Comparison of ENCODE assay signal across 8 mouse cellular contexts in the genomic region with DNA sequence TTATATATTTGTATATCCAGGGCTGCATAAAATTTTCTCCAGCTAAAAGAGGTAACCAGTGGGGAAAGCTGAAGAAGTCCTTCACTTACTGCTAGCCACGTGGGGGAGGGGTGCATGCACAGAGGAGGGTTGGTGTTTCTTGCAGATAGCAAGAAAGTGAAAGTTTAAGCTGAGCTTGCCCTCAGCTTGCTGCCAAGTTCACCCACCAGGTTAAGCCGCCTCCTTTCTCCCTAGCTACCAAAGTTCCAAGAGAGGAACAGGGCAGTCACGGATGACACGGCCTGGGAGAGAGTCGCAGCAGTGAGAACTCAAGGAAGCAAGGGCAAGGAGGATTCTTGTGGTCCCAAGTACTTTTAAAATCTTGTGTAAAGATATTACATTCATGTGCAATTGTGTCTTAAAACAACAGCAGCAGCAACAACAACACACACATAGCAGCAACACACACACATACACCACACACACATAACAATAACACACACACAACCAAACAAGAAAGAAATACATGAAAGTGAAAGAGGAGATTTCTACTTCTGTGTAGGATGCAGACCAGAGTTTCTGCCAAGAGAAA. TPM values are rescaled to one million over a fixed set of nuclear protein-coding genes. Genes with fewer than 3 reads are reported as not detected.
DNase-seq lines count a peak whose midpoint lies in the region; ATAC-seq and TF ChIP-seq lines count a peak whose summit lies in the region.

No protein-coding gene starts in this region.

- intact Hi-C loops in gastrocnemius, postnatal 36 days (cut with DNase I): loop anchor here (5.0 kb wide), 1 partner anchor 44 kb away; no protein-coding TSS in a partner anchor

- WGBS in liver, embryonic 13.5 days (ENCODE audit: insufficient replicate concordance): 17% methylated on average over 5 of the region's 5 CpGs
- 68% methylated on average over 5 of the region's 5 CpGs for WGBS in hindbrain, embryonic 13.5 days

- H3K27me3 ChIP-seq in MEL (ENCODE audit: control insufficient read depth in 1 of 2, insufficient read depth in 2 of 2, low read length in 2 of 2): no peaks in the 10 kb centered on the region
- H3K27me3 ChIP-seq in liver, embryonic 13.5 days: no peaks in the 10 kb centered on the region
- H3K27me3 ChIP-seq in hindbrain, embryonic 13.5 days: no peaks in the 10 kb centered on the region

- DNase-seq in 416B (ENCODE audit: low read depth): peak; percentile 69
- peak; percentile 19 for DNase-seq in MEL (ENCODE audit: low read depth, low spot score)
- peak; percentile 61 for DNase-seq in induced T-regulatory cell, adult 2 months (ENCODE audit: low read depth)
- DNase-seq in liver, embryonic 13.5 days: peak; percentile 37
- DNase-seq in testis, postnatal 14 days (ENCODE audit: low spot score): peak; percentile 21
- DNase-seq in gastrocnemius, postnatal 36 days: no peak
- DNase-seq in cerebellum, postnatal 25 days: no peak

- H3K27ac ChIP-seq in MEL (ENCODE audit: control insufficient read depth, low read depth, low read length): no peak overlapping the region
- H3K27ac ChIP-seq in liver, embryonic 13.5 days: peak overlapping the region; percentile 74
- H3K27ac ChIP-seq in hindbrain, embryonic 13.5 days: no peak overlapping the region

- ATAC-seq in liver, embryonic 13.5 days (ENCODE audit: low read depth): no peak
- ATAC-seq in hindbrain, embryonic 13.5 days (ENCODE audit: low FRiP score): no peak

- 0 out of 4 replicates have a peak, but pooled peaks have one; percentile 16 to 18 for TF ChIP-seq EP300 in MEL (IDR thresholded peaks at IDR 0.05; ENCODE audit: low read depth in 1 of 2, low read length in 2 of 2)

- no peak for TF ChIP-seq POLR2A in MEL (IDR thresholded peaks at IDR 0.05; ENCODE audit: control insufficient read depth in 1 of 2, insufficient read depth in 1 of 2, low read depth in 1 of 2, low read length in 2 of 2, poor library complexity in 1 of 2)

- H3K79me2 ChIP-seq in MEL (ENCODE audit: control insufficient read depth, insufficient read depth, low read length, poor library complexity): no peaks in the 10 kb centered on the region

- H3K4me3 ChIP-seq in MEL (ENCODE audit: control insufficient read depth in 1 of 2, insufficient read depth in 1 of 2, low read depth in 2 of 2, low read length in 2 of 2): no peak overlapping the region
- peak overlapping the region; percentile 36 for H3K4me3 ChIP-seq in liver, embryonic 13.5 days (replicated peaks)
- no peak overlapping the region for H3K4me3 ChIP-seq in hindbrain, embryonic 13.5 days

- TF ChIP-seq RAD21 in MEL (IDR thresholded peaks at IDR 0.05; ENCODE audit: low read depth, low read length): no peak

- H3K36me3 ChIP-seq in MEL (ENCODE audit: control insufficient read depth in 1 of 2, insufficient read depth in 2 of 2, low read length in 2 of 2): peaks cover 0 to 6% of the 10 kb centered on the region in 2 experiments; a peak in 2 of 4 replicates
- H3K36me3 ChIP-seq in liver, embryonic 13.5 days: no peaks in the 10 kb centered on the region
- no peaks in the 10 kb centered on the region for H3K36me3 ChIP-seq in hindbrain, embryonic 13.5 days

- H3K9ac ChIP-seq in MEL (ENCODE audit: control insufficient read depth, low read depth, low read length, poor library complexity, severe bottlenecking): no peak overlapping the region
- peak overlapping the region; percentile 60 for H3K9ac ChIP-seq in liver, embryonic 13.5 days
- H3K9ac ChIP-seq in hindbrain, embryonic 13.5 days: no peak overlapping the region

- H3K4me2 ChIP-seq in liver, embryonic 13.5 days: peak overlapping the region; percentile 66
- H3K4me2 ChIP-seq in hindbrain, embryonic 13.5 days: no peak overlapping the region

- TF ChIP-seq CTCF in MEL (IDR thresholded peaks at IDR 0.05 in 2 of 3, conservative IDR thresholded peaks at IDR 0.05 in 1 of 3; ENCODE audit: control insufficient read depth in 1 of 3, insufficient read depth in 1 of 3, low read depth in 2 of 3, low read length in 3 of 3, poor library complexity in 1 of 3, severe bottlenecking in 1 of 3): no peak

- H3K9me3 ChIP-seq in MEL (replicated peaks; ENCODE audit: insufficient read depth, low read length): no peaks in the 10 kb centered on the region
- H3K9me3 ChIP-seq in liver, embryonic 13.5 days (replicated peaks): no peaks in the 10 kb centered on the region
- 0 out of 2 replicates have a peak, but pooled peaks cover 3% of the 10 kb centered on the region for H3K9me3 ChIP-seq in hindbrain, embryonic 13.5 days

- H3K4me1 ChIP-seq in MEL (ENCODE audit: control insufficient read depth in 1 of 2, insufficient read depth in 2 of 2, low read length in 2 of 2): peaks cover 0 to 9% of the 10 kb centered on the region in 2 experiments; a peak in 2 of 4 replicates
- H3K4me1 ChIP-seq in liver, embryonic 13.5 days (replicated peaks): peaks cover 47% of the 10 kb centered on the region
- H3K4me1 ChIP-seq in hindbrain, embryonic 13.5 days (replicated peaks): 0 out of 2 replicates have a peak, but pooled peaks cover 12% of the 10 kb centered on the region

TF ChIP-seq in MEL, 35 proteins besides CTCF, POLR2A, EP300 and RAD21:
- TF ChIP-seq ZNF384 (IDR thresholded peaks at IDR 0.05; ENCODE audit: low read depth, low read length) (no peak), BHLHE40 (IDR thresholded peaks at IDR 0.05; ENCODE audit: borderline replicate concordance, low read depth, low read length) (no peak), RCOR1 (IDR thresholded peaks at IDR 0.05; ENCODE audit: low read depth, low read length) (no peak), ZMIZ1 (IDR thresholded peaks at IDR 0.05; ENCODE audit: low read depth, low read length) (no peak), JUND (IDR thresholded peaks at IDR 0.05; ENCODE audit: low read depth, low read length) (no peak), CHD1 (IDR thresholded peaks at IDR 0.05; ENCODE audit: low read depth, low read length) (no peak), UBTF (IDR thresholded peaks at IDR 0.05; ENCODE audit: borderline replicate concordance, insufficient read depth, low read depth, low read length) (no peak), CHD2 (IDR thresholded peaks at IDR 0.05; ENCODE audit: low read length) (no peak; the same call in 1 of the 2 replicates), MYB (IDR thresholded peaks at IDR 0.05; ENCODE audit: low read depth, low read length) (no peak), POLR2AphosphoS2 (IDR thresholded peaks at IDR 0.05; ENCODE audit: low read length) (no peak), NELFE (IDR thresholded peaks at IDR 0.05; ENCODE audit: low read depth, low read length) (no peak), TAL1 (IDR thresholded peaks at IDR 0.05; ENCODE audit: low read length) (no peak), SIN3A (IDR thresholded peaks at IDR 0.05; ENCODE audit: low read length) (no peak), MAX (IDR thresholded peaks at IDR 0.05; ENCODE audit: low read length) (no peak), TCF12 (IDR thresholded peaks at IDR 0.05; ENCODE audit: low read depth, low read length) (no peak), HCFC1 (IDR thresholded peaks at IDR 0.05; ENCODE audit: low read depth, low read length) (no peak), MEF2A (IDR thresholded peaks at IDR 0.05; ENCODE audit: extremely low read depth, insufficient replicate concordance, low read depth, low read length, poor library complexity, severe bottlenecking) (no peak)
TF ChIP-seq in MEL: peak in this region for 0.

RNA-seq across cellular contexts. Expression of gene Klf3, which starts 57.8 kb away (rescaled TPM):
- total RNA-seq in MEL (2012; rRNA removed): 7.1 and 8.4 TPM in 2 replicates
- polyA plus RNA-seq in MEL (2012; ENCODE audit: insufficient read depth in 1 of 2, insufficient read length in 2 of 2, low read depth in 1 of 2, low replicate concordance in 2 of 2, missing spikeins in 1 of 2): 10 to 100 TPM; 39.7 to 72.2 TPM
- 73.2 and 78.4 TPM in 2 replicates for polyA plus RNA-seq in liver, embryonic 13.5 days (2015; fragmentation: Nextera tagmentation; extraction: Ambion mirVana)
- 10 to 100 TPM; 16.4 to 18.0 TPM for total RNA-seq in gastrocnemius, postnatal 36 days (2021)
- polyA plus RNA-seq in hindbrain, embryonic 13.5 days (2015; fragmentation: Nextera tagmentation; extraction: Ambion mirVana): 24.7 and 26.2 TPM in 2 replicates

Comparison
In these comparisons a context has a peak if more than half of its experiments do, and no peak if none do; other contexts are left out.
1. DNase-seq: peak in 416B (single experiment), MEL (single experiment), induced T-regulatory cell, adult 2 months (single experiment), liver, embryonic 13.5 days (single experiment) and testis, postnatal 14 days (single experiment); none in gastrocnemius, postnatal 36 days (0 of 2) and cerebellum, postnatal 25 days (0 of 2).